Mouse (Mus musculus) forebrain, embryonic 16.5 days (tissue): Measurements from ENCODE around the gene Fzd10. TPM values are rescaled to one million over a fixed set of nuclear protein-coding genes. Genes with fewer than 3 reads are reported as not detected.

Experiments used
- ATAC-seq: fragments of 200-750 bp; cut with Nextera tagmentation; 2 replicates; pipeline ENCODE4 v1.8.0; 2017; ENCODE audit warnings: mild to moderate bottlenecking, moderate library complexity
- H3K27ac ChIP-seq: fragments of 300-500 bp; sonication (generic); 2 replicates; pipeline ENCODE4 v1.5.1; 2014; ENCODE audit warnings: low read length, control low read depth
- H3K27me3 ChIP-seq: fragments of 300-500 bp; sonication (generic); replicated peaks from 2 replicates; pipeline ENCODE4 v1.6.1; 2014; ENCODE audit warnings: low read length; ENCODE audit not compliant: control insufficient read depth, insufficient read depth
- H3K36me3 ChIP-seq: fragments of 300-500 bp; sonication (generic); 2 replicates; pipeline ENCODE4 v1.6.1; 2014; ENCODE audit not compliant: control insufficient read depth, insufficient read depth
- H3K4me1 ChIP-seq: fragments of 300-500 bp; sonication (generic); replicated peaks from 2 replicates; pipeline ENCODE4 v1.6.1; 2014; ENCODE audit warnings: low read length; ENCODE audit not compliant: control insufficient read depth, insufficient read depth
- H3K4me2 ChIP-seq: fragments of 300-500 bp; sonication (generic); 2 replicates; pipeline ENCODE4 v1.6.1; 2014; ENCODE audit warnings: mild to moderate bottlenecking, low read length, control low read depth
- H3K4me3 ChIP-seq: fragments of 300-500 bp; sonication (generic); replicated peaks from 2 replicates; pipeline ENCODE4 v1.5.1; 2014; ENCODE audit warnings: mild to moderate bottlenecking, low read length, control low read depth
- H3K9ac ChIP-seq: fragments of 300-500 bp; sonication (generic); replicated peaks from 2 replicates; pipeline ENCODE4 v1.6.1; 2014; ENCODE audit warnings: low read depth, low read length, control low read depth
- H3K9me3 ChIP-seq: fragments of 300-500 bp; sonication (generic); 2 replicates; pipeline ENCODE4 v1.6.1; 2016; ENCODE audit warnings: low read length; ENCODE audit not compliant: control insufficient read depth
- WGBS: fragments of 180-500 bp; shearing (Covaris S2); extraction: QIAGEN DNeasy Blood & Tissue Kit; methylation state at CpG from one replicate; pipeline ENCODE4 v1.1.7; 2014; 5-methylcytosine and 5-hydroxymethylcytosine counted together
- polyA plus RNA-seq: library from polyadenylated mRNA; unstranded; fragments of >200 nt; fragmentation: Nextera tagmentation; extraction: Ambion mirVana; gene quantifications from 2 replicates; pipeline ENCODE4 v1.2.1, GENCODE M21; 2015

The Fzd10 gene
- polyA plus RNA-seq, 1 experiment from 2014 or later: 0.38 TPM

DNA sequence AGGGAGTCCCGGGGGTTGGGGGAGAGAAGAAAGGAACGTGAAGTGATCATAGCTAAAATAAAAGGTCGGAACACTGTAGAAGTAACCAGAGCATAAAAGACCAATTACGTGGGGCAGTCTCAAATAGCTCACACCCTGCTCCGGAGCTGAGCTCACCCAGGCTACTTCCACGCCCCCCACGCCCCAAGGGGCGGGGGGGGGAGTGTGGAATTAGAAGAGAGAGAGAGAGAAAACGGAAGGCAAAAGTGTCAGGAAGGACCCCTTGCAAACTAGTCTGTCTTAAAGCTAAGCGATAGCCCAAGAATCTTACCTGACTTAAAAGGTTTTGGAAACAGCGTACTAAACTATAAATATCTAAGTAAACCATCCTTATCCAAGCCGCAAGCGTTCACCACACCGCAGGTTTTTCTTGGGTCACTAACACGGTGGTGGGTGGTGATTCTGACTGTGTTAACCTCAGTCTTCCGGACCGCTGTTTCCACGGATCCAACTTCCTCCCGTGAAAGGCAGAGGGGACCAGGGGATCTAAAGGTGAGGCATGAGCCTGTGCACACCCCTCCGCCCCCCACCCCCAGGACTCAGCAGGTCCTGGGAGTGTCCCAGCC lies 1.8 kb upstream of the Fzd10 start:
- peaks cover 83% of the 10 kb centered on the region for H3K27me3 ChIP-seq
- H3K4me2 ChIP-seq: peak overlapping the region; percentile 26; the same call in 1 of the 2 replicates
- WGBS: 0% methylated on average over 20 of the region's 20 CpGs
- H3K9ac ChIP-seq: no peak overlapping the region
- no peaks in the 10 kb centered on the region for H3K36me3 ChIP-seq
- ATAC-seq: no peak
- H3K4me1 ChIP-seq: peaks cover 42% of the 10 kb centered on the region
- H3K4me3 ChIP-seq: peak overlapping the region; percentile 16
- no peaks in the 10 kb centered on the region for H3K9me3 ChIP-seq
- no peak overlapping the region for H3K27ac ChIP-seq

GRCm38 (mm10) chr5:128599365-128600071 lies 1.1 kb upstream of the Fzd10 start:
- Histone ChIP-seq H3K4me3 (peak overlapping the region; percentile 54), H3K9ac (no peak overlapping the region), H3K9me3 (no peaks in the 10 kb centered on the region), H3K27me3 (peaks cover 81% of the 10 kb centered on the region), H3K4me2 (peak overlapping the region; percentile 97), H3K36me3 (no peaks in the 10 kb centered on the region), H3K27ac (no peak overlapping the region), H3K4me1 (peaks cover 42% of the 10 kb centered on the region)
- ATAC-seq: peak; percentile 30; the same call in 1 of the 2 replicates
- under 1% methylated on average over 28 of the region's 28 CpGs for WGBS

DNA sequence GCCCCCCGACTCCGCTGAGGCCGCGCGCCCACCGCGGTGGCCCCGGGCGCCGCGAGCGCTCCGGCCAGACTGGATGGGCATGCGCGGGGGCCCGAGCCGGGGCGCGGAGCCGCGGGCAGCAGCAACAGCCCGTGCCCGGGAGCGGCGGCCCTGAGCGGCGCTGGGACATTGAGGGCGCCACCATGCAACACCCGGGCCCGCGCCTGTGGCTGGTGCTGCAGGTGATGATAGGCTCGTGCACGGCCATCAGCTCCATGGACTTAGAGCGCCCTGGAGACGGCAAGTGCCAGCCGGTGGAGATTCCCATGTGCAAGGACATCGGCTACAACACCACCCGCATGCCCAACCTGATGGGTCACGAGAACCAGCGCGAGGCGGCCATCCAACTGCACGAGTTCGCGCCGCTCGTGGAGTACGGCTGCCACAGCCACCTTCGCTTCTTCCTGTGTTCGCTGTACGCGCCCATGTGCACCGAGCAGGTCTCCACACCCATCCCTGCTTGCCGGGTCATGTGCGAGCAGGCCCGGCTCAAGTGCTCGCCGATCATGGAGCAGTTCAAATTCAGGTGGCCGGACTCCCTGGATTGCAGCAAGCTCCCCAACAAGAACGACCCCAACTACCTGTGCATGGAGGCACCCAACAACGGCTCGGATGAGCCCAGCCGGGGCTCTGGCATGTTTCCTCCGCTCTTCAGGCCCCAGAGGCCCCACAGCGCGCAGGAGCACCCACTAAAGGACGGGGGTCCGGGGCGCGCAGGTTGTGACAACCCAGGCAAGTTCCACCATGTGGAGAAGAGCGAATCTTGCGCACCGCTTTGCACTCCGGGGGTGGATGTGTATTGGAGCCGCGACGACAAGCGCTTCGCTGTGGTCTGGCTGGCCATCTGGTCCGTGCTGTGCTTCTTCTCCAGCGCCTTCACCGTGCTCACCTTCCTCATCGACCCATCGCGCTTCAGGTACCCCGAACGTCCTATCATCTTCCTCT lies 684 bp downstream of the Fzd10 start:
- Histone ChIP-seq H3K4me3 (peak overlapping the region; percentile 54), H3K4me2 (peak overlapping the region; percentile 97), H3K9ac (peak overlapping the region; percentile 49), H3K9me3 (no peaks in the 10 kb centered on the region), H3K27ac (no peak overlapping the region), H3K36me3 (no peaks in the 10 kb centered on the region), H3K4me1 (peaks cover 42% of the 10 kb centered on the region), H3K27me3 (peaks cover 72% of the 10 kb centered on the region)
- ATAC-seq: peak; percentile 41
- WGBS: under 1% methylated on average over 76 of the region's 87 CpGs

DNA sequence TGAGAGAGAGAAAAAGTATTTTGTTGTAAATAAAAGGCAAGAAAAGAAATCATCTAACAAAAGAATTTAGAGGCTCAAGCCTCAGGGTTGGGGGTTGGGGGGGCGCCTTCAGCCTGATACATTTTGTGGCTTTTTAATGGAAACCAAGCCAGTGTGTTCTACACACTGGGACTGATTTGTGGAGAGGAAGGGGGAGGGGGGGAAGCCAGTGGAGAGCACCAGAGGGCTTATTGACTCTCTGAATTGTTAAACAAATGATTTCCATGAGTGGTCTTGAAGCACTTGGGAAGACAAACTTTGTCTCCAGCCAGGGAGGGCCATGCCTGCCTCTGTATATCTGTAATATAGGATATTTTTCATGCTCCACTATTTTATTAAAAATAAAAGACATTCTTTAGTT lies 3.0 kb downstream of the Fzd10 start:
- Histone ChIP-seq H3K27ac (no peak overlapping the region), H3K4me2 (no peak overlapping the region)

DNA sequence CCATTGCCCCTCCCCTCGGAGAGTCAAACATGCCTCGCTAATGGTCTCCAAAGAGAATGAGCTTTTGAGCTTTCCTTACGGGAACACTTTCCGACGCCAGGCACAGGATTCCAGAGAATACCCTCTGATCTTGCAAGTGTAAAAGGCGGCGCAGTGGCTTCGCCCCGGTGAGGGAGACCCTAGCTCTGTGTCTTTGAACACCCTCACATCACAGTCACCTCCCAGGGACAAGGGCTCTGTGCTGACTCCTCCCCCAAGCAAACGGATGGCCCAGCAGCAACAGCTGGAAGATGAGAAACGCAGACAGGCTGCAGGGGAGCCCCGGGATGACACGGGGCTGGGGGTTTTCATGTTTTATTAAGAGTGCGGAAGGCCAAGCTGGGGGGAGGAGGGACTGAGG lies 6.0 kb downstream of the Fzd10 start:
- Histone ChIP-seq H3K27ac (no peak overlapping the region), H3K4me2 (no peak overlapping the region), H3K9ac (no peak overlapping the region), H3K4me1 (peaks cover 4% of the 10 kb centered on the region), H3K36me3 (no peaks in the 10 kb centered on the region), H3K27me3 (peaks cover 54% of the 10 kb centered on the region), H3K9me3 (no peaks in the 10 kb centered on the region), H3K4me3 (no peak overlapping the region)
- 4% methylated on average over 14 of the region's 14 CpGs for WGBS
- no peak for ATAC-seq

More for the DNA sequence above, 3.0 kb downstream of the Fzd10 start:
- Histone ChIP-seq H3K9ac (no peak overlapping the region), H3K9me3 (no peaks in the 10 kb centered on the region), H3K36me3 (no peaks in the 10 kb centered on the region), H3K4me1 (peaks cover 33% of the 10 kb centered on the region), H3K4me3 (no peak overlapping the region), H3K27me3 (peaks cover 75% of the 10 kb centered on the region)
- 20% methylated on average over 1 of the region's 1 CpGs for WGBS
- no peak for ATAC-seq

DNA sequence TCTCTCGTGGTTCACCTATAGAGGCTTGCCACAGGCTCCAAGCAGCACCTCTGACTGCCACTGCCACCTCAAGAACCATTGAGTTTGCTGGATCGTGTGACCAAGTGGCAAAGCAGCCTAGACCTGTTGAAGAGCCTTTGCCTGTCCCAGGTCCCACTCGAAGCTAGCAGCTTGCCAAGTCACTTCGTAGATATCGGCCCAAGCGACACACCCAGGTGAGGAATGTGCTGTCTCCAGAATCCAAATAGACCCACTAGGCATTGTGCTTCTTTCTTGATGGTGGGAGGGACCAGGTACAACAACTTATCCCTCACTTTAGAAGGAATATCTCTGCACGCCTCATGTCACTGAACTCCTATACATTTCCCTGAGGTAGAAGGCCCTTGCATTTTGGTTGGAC lies 8.4 kb downstream of the Fzd10 start:
- WGBS: 90% methylated on average over 7 of the region's 7 CpGs

DNA sequence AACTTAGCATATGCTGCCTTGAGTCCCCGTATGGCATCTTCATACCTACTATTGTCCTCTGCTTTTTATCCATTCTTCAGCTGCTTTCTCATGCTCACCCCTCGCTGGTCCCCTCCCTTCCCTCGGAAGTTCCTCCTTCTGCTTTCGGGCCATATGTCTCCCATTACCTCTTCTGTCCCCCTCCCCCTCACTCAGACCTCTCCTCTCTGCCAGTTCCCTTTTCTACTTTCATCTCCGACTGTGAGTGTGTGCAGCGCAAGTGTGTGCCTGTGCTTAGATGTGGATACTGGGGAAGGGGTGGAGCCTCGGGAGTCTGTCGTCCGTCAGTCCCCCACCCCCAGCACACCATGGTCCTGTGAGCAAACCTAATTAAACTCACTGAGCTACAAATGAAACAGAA lies 17.0 kb downstream of the Fzd10 start:
- H3K27me3 ChIP-seq: no peaks in the 10 kb centered on the region
- H3K27ac ChIP-seq: no peak overlapping the region
- no peak overlapping the region for H3K4me3 ChIP-seq
- ATAC-seq: no peak
- peaks cover 15% of the 10 kb centered on the region for H3K4me1 ChIP-seq
- no peaks in the 10 kb centered on the region for H3K36me3 ChIP-seq
- no peak overlapping the region for H3K9ac ChIP-seq
- 0 out of 2 replicates have a peak overlapping the region, but pooled peaks have one; percentile 6 for H3K4me2 ChIP-seq
- no peaks in the 10 kb centered on the region for H3K9me3 ChIP-seq
- WGBS: 13% methylated on average over 9 of the region's 9 CpGs

More for the DNA sequence above, 8.4 kb downstream of the Fzd10 start:
- ATAC-seq: no peak
- Histone ChIP-seq H3K27me3 (peaks cover 35% of the 10 kb centered on the region), H3K4me3 (no peak overlapping the region), H3K27ac (no peak overlapping the region), H3K9ac (no peak overlapping the region), H3K36me3 (no peaks in the 10 kb centered on the region), H3K4me1 (no peaks in the 10 kb centered on the region; the same call in 1 of the 2 replicates), H3K4me2 (no peak overlapping the region), H3K9me3 (no peaks in the 10 kb centered on the region)

DNA sequence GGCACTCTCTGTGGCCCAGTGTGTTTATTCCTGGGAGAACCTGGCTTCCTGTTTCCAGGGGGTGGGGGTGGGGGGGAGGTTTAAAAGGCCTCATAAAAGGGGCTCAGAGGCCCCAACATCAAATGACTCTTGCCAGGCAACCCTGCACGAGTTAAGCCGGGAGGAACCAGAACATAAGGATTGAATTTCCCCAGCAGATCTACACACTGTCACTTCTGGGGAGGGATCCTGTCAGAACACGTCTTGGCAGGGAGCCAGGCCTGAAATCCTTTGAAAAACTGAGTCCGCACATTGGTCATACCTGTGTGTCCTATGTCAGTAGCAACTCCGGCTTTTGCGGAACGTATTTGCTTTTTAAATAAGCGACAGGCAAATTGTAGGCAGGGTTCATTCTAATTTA lies 19.3 kb downstream of the Fzd10 start:
- Histone ChIP-seq H3K27me3 (no peaks in the 10 kb centered on the region), H3K9ac (no peak overlapping the region), H3K36me3 (no peaks in the 10 kb centered on the region), H3K4me1 (peaks cover 15% of the 10 kb centered on the region), H3K9me3 (no peaks in the 10 kb centered on the region), H3K4me2 (no peak overlapping the region), H3K4me3 (no peak overlapping the region), H3K27ac (no peak overlapping the region)
- WGBS: 14% methylated on average over 8 of the region's 8 CpGs
- ATAC-seq: no peak

GRCm38 (mm10) chr5:128620408-128620807 lies 19.8 kb downstream of the Fzd10 start:
- ATAC-seq: no peak
- 3% methylated on average over 9 of the region's 9 CpGs for WGBS
- no peaks in the 10 kb centered on the region for H3K9me3 ChIP-seq

More at GRCm38 (mm10) chr5:128620408-128620807, 19.8 kb downstream of the Fzd10 start:
- Histone ChIP-seq H3K9ac (no peak overlapping the region), H3K27me3 (no peaks in the 10 kb centered on the region), H3K36me3 (no peaks in the 10 kb centered on the region), H3K4me3 (no peak overlapping the region), H3K27ac (no peak overlapping the region), H3K4me2 (no peak overlapping the region), H3K4me1 (peaks cover 15% of the 10 kb centered on the region)
